Mouse (Mus musculus): ENCODE measurements around the gene Gm7697. TPM values are rescaled to one million over a fixed set of nuclear protein-coding genes. Genes with fewer than 3 reads are reported as not detected.
"Not testable (repeated sequence)": the region's sequence is repeated elsewhere in the genome, so short reads cannot be mapped to it uniquely, and the experiment has no call there.

The Gm7697 gene
- not detected in 2 replicates for total RNA-seq (2015; ENCODE audit: low replicate concordance)
- not detected in 2 replicates for total RNA-seq (2017; ENCODE audit: low replicate concordance)

GRCm38 (mm10) chr8:69522876-69523275 is at the start of gene Gm7697:
Gm7697 (minus strand) TSS chr8:69522976.
- ATAC-seq (replicated peaks; ENCODE audit: low FRiP score, poor library complexity, severe bottlenecking), result not testable (repeated sequence)

- ATAC-seq (replicated peaks; ENCODE audit: low FRiP score, poor library complexity, severe bottlenecking), result not testable (repeated sequence)
Measured at GRCm38 (mm10) chr8:69551249-69551648, 28.5 kb upstream of the Gm7697 start.

- not testable (repeated sequence) for ATAC-seq (replicated peaks; ENCODE audit: low FRiP score, poor library complexity, severe bottlenecking)
Measured at GRCm38 (mm10) chr8:69549556-69549955, 26.8 kb upstream of the Gm7697 start.

DNA sequence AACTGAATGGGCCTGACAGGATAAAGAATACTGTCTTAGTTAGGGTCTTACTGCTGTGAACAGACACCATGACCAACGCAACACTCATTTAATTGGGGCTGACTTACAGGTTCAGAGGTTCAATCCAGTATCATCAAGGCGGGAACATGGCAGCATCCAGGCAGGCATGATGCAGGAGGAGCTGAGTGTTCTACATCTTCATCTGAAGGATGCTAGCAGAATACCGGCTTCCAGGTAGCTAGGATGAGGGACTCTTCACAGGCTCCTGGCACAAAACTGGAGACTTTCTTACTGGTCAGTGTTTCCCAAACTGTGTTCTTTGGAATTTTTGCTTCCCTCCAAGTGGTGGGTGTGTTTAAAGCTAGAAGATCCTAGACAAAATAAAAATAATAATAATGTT is 25.3 kb upstream of the Gm7697 start:
- ATAC-seq (replicated peaks; ENCODE audit: low FRiP score, poor library complexity, severe bottlenecking), result not testable (repeated sequence)

DNA sequence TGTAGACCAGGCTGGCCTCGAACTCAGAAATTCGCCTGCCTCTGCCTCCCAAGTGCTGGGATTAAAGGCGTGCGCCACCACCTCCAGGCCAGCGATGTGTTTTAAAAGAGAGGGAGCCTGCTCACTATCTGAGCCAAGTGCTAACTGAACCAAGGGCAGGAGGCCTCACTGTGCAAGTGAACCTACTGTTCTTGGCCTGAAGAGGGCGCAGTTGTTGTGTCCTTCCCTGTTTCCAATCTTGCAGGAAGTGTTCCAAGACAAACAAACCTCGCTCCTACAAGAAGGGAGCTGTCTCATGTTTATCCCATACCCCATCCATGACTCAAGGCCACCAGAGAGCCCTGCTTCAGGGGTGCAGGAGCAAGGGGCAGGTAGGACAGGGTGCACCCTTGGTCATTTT is 24.4 kb upstream of the Gm7697 start:
- ATAC-seq (replicated peaks; ENCODE audit: low FRiP score, poor library complexity, severe bottlenecking), result not testable (repeated sequence)

- not testable (repeated sequence) for ATAC-seq (replicated peaks; ENCODE audit: low FRiP score, poor library complexity, severe bottlenecking)
Measured at GRCm38 (mm10) chr8:69545020-69545419, 22.2 kb upstream of the Gm7697 start.

- ATAC-seq (replicated peaks; ENCODE audit: low FRiP score, poor library complexity, severe bottlenecking), result not testable (repeated sequence)
Measured at GRCm38 (mm10) chr8:69544511-69544910, 21.7 kb upstream of the Gm7697 start.

GRCm38 (mm10) chr8:69543984-69544383 is 21.2 kb upstream of the Gm7697 start:
- not testable (repeated sequence) for ATAC-seq (replicated peaks; ENCODE audit: low FRiP score, poor library complexity, severe bottlenecking)

GRCm38 (mm10) chr8:69540764-69541163 is 18.0 kb upstream of the Gm7697 start:
- not testable (repeated sequence) for ATAC-seq (replicated peaks; ENCODE audit: low FRiP score, poor library complexity, severe bottlenecking)

- ATAC-seq (replicated peaks; ENCODE audit: low FRiP score, poor library complexity, severe bottlenecking), result not testable (repeated sequence)
Measured at GRCm38 (mm10) chr8:69540331-69540730, 17.6 kb upstream of the Gm7697 start.

DNA sequence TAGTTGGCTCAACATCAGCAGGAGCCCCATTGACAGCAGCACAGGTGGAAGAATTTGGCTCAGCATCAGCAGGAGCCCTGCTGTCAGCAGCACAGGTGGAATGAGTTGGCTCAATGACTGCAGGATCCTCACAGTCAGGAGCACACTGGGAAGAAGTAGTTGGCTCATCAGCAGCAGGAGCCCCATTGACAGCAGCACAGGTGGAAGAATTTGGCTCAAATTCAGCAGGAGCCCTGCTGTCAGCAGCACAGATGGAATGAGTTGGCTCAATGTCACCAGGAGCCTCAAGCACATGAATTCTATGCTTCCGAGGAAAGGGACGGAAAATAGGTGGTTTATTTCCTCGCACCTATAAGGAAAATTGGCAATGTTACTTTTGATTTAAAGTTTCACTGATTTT is 47.8 kb downstream of the Gm7697 start:
- not testable (repeated sequence) for ATAC-seq (replicated peaks; ENCODE audit: low FRiP score, poor library complexity, severe bottlenecking)

- not testable (repeated sequence) for ATAC-seq (replicated peaks; ENCODE audit: low FRiP score, poor library complexity, severe bottlenecking)
Measured at GRCm38 (mm10) chr8:69453465-69453864, 69.3 kb downstream of the Gm7697 start, which contains the start of gene Gm9495. Gm9495 (minus strand) TSS chr8:69453565.

Other genes with a start within 250 kb of the Gm7697 start
- gene Gm9495, start 69.4 kb downstream of the Gm7697 start, total RNA-seq (2015; ENCODE audit: low replicate concordance), result not detected in 2 replicates
- gene Gm9495, start 69.4 kb downstream of the Gm7697 start, total RNA-seq (2017; ENCODE audit: low replicate concordance), result not detected in 2 replicates
- gene Zfp868, start 102.6 kb upstream of the Gm7697 start, total RNA-seq (2015; ENCODE audit: low replicate concordance), result 10.8 and 10.9 TPM in 2 replicates
- gene Zfp868, start 102.6 kb upstream of the Gm7697 start, total RNA-seq (2017; ENCODE audit: low replicate concordance), result 21.5 and 24.0 TPM in 2 replicates
- gene Zfp964, start 131.5 kb upstream of the Gm7697 start, total RNA-seq (2015; ENCODE audit: low replicate concordance), result not detected in 2 replicates
- not detected in 2 replicates for gene Zfp964, start 131.5 kb upstream of the Gm7697 start, total RNA-seq (2017; ENCODE audit: low replicate concordance)
- 14.1 and 14.3 TPM in 2 replicates for gene Zfp869, start 187.7 kb upstream of the Gm7697 start, total RNA-seq (2015; ENCODE audit: low replicate concordance)
- 6.6 and 24.6 TPM in 2 replicates for gene Zfp869, start 187.7 kb upstream of the Gm7697 start, total RNA-seq (2017; ENCODE audit: low replicate concordance)
- 3.4 and 16.6 TPM in 2 replicates for gene Zfp963, start 227.0 kb upstream of the Gm7697 start, total RNA-seq (2015; ENCODE audit: low replicate concordance)
- gene Zfp963, start 227.0 kb upstream of the Gm7697 start, total RNA-seq (2017; ENCODE audit: low replicate concordance), result 7.1 and 8.5 TPM in 2 replicates